Mouse (Mus musculus): ENCODE data around the gene Hrk.

The Hrk gene

DNA sequence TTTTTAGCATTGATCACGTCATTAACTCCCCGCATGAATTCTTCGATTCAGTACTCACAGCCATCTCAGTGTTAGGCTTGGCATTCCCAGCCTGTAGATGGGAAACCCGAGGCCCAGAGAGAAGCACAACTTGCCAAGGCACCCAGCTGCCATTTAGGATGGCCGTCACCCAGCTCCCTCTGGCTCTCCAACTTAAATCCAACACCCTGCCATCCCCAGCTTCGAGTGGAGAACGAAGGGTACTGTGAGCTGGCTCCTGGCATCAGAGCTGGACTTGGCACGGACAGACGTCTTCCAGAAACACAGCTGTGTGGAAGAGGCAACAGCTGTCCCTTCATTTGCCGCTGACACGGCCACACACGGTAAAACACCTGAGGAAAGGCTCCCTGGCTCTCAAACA, at the start of gene Hrk:
Gene Hrk (plus strand): TSS at position 68 of the 400 bp plus-strand sequence.
- no peak for DNase-seq (ENCODE audit: low spot score)

DNA sequence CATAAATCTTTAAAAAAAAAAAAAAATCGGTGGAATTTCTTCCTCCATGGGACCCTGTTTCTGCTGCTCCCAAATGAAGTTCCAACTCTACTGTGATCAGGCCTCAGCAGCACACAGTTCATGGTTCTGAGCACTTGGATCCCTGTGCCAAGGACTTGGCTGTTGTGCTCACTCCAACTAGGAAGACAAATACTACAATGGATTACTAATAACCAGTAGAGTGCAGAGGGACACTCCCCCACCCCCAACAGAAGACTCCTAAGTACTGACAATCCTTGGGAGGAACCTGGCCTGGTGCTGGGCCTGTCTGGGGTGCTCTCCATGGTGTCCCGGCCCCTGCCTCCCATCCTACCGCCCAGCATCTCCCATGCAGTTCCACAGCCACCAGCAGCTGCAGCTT, 46.1 kb upstream of the Hrk start:
- DNase-seq (ENCODE audit: low spot score), result no peak

DNA sequence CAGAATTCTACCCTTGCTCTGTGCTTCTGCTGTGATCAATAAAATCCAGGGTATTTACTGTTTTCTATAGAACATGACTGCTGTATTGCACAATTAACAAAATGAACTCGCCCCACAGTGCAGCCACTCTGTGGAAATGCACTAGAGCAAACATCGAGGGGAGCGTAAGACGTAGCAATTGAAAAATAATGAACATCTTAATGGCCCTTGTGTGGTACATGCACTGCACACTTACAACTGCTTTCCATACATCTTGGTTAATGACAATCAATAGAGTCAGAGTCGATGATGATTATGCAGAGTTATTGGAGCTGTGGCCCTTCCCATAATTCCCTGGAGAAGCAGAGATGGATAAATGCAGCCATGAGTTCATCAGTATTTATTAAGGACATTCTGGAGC, 45.5 kb upstream of the Hrk start:
- no peak for DNase-seq (ENCODE audit: low spot score)

DNA sequence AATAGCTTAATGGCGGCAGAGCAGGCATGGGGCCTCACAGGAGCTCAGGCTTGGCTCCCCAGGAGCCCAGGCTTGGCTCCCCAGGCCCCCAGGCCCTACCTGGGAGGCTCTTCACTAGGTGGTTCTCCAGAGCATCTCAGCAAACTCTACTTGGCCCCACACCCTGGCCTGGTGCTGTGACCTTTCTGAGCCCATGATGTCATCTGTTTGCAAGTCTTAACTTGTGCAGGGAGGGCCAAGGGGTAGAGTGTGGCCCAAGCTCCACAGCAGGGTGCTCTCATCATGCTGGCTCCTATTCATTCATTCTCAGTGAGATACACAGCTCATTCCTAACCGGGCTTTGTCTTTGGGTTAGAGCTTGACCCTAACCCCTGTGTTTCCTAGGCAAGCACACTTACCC, 43.8 kb upstream of the Hrk start:
- no peak for DNase-seq (ENCODE audit: low spot score)

DNA sequence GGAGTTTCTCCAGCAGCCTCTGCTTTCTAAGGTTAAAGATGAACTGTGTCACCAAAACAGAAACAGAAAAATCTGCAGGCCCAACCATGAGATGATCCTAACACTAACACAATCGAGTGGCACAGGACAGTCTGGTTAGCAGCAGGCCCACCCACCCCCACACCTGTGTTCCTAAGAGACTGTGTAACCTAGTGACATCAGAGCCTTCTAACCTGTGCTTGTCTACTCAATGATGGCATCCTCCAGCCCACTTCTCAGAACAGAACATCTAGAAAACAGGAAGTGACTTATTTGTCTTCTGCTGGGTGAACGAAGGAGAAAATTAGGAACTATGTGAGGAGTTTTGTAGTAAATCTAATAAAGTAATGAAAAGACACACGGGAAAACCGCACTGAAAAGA, 42.5 kb upstream of the Hrk start:
- DNase-seq (ENCODE audit: low spot score), result no peak

DNA sequence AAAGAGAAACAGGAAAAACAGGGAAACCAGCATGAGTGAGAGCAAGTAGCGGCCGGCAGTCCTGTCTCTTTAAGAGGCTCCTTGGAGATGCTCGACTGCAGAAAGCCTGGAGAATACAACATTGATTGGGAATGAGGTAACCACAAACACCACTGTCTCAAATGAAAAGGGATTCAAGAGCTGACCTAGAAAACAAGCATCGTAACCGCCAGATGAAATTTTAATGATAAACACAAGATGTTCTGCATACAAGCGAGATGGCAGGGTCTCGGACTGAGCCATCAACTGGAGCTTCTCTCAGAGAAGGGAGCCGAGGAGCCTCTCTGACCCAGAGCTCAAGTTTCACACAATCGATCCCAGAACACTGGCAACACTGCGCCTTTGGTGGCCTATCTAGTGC, 41.4 kb upstream of the Hrk start:
- no peak for DNase-seq (ENCODE audit: low spot score)

DNA sequence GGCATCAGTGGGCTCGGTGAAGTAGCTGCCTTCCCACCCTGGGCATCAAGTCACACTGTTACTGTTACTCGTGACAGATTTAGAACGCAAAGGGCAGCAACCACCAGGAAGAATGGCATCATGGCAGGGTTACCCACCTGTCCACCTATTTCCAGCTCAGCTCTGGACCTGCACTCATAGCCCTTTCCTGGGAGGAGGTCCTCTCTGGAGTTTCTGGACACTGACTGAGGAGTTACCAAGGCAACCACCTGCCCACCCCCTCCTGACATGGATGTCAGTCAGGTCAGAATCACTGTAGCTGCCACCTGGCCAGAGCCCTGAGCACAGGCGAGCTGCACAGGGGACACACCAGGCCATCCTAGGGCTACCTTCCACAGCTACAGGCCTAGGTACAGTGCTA, 37.8 kb upstream of the Hrk start:
- no peak for DNase-seq (ENCODE audit: low spot score)

DNA sequence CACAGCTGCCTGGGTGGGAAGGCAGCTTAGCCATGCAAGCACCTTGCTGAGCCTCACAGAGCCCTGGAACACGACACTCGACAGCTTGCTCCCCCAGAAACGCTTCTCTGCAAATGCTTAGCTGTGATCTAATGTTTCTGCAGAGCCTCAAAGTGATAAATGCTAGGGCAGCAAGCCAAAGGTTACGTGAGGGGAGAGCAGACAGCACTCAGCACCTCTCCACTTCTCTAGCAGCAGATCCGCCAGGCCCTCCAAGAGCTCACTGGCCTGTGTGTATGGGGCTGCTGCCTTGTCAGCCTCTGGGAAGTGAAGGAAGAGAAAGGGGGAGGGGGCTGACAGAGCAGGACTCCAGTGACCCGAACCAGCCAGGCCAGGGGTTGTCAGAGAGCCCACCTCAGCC, 36.2 kb upstream of the Hrk start:
- peak; percentile 17 for DNase-seq (ENCODE audit: low spot score)

DNA sequence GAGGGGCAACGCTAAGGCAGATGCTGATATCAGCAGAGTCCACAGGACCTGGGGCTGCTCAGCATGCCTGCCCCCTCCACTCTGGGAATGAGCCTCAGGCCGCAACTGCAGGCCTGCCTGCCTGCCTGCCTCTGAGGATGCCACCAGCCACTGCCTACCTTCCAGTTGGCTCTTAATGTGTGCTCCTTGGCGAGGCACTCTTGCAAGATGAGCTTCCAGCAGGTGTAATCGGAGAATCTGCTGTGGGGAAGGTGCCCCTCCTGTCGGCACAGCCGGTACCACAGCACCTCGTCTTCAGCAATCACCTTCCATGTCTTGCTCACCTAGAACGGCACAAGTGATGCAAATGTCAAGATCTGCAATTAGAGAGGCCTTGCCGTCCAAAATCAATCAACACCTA, 35.8 kb upstream of the Hrk start:
- no peak for DNase-seq (ENCODE audit: low spot score)

DNA sequence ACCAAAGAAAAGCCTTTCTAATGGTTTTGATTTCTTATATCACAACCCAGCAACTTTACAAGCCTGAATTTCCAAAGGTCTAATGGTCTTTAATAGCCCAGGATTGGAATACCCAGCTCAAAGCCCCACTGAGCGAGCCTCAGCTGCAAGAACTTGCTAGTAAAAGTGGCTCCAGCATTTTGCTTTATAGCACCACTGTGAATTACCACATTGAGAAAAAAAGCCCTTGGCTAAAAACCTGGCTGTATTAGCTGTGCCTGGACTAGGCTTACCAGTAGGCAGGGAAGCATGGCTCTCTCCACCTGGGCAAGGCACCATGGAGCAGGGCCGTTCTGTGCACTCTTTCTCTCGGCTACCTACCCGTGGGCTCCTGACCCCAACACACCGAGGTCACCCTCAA, 28.1 kb upstream of the Hrk start:
- DNase-seq (ENCODE audit: low spot score), result no peak

DNA sequence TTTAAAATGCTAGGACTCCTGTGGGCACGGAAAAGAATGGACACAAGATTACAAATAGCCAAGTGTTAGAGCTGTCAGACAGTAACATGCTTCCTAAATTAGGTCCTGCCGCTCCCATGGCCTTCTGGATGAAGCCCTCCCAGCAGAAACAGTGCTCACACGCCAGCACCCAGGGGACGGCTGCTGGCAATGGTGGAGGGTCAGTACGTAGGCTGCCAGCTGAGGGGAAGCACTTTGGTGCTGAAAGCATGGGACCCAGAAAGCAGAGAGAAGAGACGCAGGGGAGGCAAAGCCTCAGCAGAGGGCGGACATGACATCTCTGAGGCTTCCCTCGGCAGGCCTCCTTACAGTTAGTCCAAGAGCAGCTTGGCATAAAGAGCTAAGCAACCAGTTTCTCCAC, 24.8 kb upstream of the Hrk start:
- DNase-seq (ENCODE audit: low spot score), result no peak

DNA sequence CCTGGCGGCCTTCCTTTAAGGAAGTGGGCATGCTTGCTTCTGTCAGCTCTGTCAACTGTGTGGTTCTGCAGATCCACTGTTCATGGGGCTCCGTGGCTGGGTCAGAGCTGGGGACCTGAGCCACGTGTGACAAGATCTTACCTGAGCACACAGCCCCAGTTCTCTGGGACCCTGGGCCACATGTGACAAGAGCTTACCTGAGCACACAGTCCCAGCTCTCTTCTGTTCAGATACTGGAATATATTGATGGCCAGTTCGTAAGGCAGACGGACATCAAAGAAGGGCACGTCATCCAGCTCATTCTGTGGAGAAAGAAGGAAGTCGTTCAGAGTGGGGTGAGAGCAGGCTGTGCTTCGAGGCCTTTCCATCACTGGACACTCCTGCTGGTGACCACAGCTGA, 22.0 kb upstream of the Hrk start:
- no peak for DNase-seq (ENCODE audit: low spot score)

DNA sequence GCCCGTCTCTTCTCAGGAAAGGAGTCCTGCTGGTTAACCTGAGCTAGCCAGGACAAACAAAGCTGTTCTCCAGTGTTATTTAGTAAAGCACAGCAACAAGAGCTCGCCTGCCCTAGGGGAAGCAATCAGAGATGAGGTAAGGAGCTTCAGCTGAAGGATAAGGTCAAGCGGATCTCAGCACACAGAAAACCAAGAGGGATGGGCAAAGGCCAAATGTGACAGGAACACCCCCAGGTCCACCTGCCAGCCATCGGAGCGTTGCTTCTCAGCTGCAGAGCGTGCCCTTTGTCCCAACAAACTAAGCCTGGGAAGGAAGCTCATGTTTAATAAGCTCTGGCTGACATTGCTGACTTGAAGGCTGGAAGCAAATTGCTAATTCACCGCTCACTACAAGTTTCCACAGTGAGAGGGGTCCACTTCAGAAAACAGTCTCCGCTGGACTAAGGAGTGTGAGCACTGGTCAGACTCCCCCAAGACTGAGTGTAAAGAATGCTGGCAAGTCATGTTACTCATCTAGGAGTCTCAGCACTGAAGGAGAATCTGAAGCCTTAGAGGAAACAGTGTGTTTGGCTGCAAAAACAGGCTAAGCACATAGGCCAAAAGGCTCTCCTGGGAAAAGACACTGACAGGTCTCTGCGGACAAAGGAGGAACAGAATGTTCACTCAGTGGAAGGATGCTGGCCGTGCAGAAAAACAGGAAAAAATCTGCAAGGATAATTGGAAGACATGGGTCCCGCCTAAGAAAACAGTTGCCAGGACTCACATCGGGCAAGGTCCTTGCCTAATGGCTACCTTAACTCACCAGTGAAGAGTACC, 21.0 kb upstream of the Hrk start:
- DNase-seq (ENCODE audit: low spot score), result peak; percentile 53

DNA sequence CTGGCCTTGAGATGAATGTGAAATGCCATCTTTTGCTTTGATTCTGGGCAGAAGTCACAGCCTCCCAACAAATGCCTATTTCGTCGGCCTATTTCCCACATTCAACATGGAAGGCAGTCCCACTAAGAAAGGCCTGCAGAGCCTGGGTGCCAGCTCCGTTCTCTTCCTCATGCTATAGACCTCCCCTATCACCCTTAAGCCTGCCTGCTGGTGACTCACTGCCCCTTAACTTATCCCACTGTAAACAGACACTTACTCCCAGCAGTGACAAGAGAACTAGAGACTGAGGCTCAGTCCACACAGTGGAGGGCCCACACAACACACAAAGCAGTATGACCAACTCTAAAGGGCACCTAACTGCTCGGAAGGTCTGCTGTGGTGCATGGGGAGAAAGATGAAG, 20.1 kb upstream of the Hrk start:
- no peak for DNase-seq (ENCODE audit: low spot score)

DNA sequence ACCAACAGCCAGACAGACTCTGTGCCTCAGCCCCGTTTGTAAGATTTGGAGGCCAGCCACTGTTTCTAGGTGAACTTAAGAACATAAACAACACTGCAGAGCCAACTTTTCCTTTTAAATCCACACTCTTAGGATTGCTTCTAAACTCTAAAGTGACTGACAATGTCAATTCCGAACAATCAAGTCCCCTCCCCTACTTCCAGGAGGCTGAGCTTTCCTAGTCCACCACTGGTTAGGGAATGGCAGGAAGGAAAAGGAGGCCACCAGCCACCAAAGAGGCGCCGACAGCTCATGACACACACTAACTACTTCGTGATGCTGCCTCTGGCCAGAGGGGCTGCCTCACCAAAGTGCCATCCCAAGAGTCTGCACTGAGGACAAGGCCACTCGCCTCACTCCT, 19.7 kb upstream of the Hrk start:
- no peak for DNase-seq (ENCODE audit: low spot score)

DNA sequence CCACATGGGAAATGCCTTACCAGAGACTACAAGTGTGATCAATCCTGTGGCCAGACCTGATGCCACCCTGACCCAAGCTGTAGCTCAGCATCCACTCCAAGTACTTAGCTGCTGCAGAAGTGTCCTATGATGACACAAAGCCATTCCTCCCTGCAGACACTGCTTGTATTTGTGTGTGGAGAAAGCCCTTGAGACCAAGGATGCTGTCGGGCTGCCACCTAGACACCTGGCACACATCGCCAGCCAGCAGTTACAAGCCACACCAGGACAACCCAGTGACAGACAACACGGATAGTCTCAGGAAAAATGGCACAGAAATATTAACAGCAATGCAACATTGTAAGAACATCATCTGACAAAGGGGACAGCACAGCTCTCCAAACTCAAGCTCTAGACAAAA, 19.0 kb upstream of the Hrk start:
- no peak for DNase-seq (ENCODE audit: low spot score)

DNA sequence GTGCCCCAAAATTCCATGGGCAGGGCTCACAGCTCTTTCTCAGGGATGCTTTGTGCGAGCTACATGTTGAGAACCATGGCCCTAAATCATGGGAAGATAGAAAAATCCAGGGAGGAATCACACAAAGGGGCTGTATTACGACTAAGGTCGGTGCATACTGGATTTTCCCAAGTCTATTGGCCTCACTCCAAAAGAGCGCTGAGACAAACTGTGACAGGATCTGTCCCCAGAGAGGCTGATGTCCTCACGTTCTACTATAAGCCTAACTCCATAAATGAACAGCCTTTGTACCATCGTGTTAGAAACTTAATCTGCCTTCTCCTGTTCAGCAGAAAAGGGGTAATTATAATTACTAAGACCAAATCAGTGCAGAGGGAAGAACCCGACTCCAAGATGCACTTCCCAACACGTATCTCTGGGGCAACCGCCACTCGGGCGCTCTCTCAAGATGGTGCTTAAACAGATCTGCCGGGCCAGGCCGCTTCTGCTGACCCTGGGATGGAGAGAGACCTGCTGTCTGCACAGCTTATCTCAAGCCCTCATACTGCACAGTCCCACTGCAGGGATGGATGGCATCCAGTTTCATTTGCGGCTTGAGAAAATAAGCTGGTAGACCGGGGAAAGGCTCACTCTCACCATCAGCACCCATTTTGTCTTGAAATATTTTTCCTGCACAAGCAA, 18.3 kb upstream of the Hrk start:
- no peak for DNase-seq (ENCODE audit: low spot score)

DNA sequence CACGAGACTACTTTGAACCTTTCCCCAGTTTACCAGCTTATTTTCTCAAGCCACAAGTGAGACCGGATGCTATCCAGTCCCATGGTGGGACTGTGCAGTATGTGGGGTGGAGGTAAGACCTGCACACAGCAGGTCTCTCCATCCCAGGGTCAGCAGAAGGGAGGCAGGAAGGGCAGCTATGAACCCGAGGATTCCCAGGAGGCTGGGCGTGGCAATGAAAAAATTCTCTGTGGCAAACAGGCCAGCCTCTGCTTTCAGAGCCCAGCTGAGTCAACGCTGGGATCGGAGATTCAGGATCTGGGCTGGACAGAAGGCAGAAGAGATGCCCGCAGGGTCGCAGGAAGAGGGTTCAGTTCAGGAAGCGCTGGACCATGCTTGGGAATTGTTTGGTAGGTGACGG, 17.2 kb upstream of the Hrk start:
- no peak for DNase-seq (ENCODE audit: low spot score)

DNA sequence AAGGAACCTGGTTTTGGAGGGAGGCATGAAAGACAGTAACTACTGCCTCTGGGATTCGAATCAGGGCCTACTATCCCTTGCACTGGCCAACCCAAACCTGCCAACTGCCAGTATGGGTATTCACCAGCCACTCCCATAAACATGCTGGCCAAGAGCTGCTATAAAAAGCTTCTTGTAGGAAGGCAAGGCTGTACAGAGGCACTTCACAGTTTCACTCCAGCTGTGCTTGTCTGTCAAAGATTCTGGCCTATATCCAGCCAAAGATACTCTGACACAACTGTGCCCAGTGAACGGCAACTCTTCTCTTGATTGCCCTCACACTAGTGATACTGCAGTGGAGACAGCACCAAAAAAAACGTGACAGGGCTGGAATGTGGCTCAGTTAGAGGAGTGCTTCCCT, 14.7 kb upstream of the Hrk start:
- no peak for DNase-seq (ENCODE audit: low spot score)

DNA sequence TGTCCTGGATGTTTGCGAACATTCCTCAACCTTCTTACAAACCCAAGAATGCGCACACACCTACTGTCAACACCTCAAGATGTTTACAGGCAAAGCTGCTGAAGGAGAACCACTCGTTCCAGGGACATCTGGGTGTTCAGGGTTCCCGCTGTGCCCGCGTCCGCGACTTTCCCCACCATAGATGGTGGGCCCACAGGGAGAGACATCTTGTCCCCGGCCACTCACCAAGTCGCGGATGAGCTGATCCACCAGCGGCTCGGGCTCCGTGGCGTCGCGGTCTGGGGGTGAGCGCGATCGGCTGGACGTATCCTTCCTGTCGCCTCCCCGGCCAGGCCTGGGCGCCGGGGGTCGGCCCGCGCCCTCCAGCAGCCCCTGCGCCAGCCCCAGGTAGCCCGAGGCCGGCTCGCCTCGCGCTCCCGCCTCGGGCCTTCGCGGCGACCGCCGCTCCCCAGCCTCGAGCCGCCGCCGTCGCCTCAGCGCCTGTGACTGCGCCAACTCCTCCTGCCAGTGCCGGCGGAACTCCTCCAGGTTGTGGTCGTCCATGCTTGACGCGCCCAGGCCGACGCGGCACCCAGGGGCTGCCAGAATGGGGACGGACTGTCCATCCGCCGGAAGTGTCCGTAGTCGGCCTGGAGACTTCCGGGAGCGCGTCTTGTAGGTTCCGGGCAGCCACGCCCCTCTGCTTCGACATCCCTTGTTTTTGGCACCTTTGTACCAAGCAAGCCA, 9.4 kb upstream of the Hrk start, which contains the start of gene Fbxw8:
Gene Fbxw8 (minus strand): TSS at position 626 of the 726 bp plus-strand sequence.
- DNase-seq (ENCODE audit: low spot score), result peak; percentile 80

DNA sequence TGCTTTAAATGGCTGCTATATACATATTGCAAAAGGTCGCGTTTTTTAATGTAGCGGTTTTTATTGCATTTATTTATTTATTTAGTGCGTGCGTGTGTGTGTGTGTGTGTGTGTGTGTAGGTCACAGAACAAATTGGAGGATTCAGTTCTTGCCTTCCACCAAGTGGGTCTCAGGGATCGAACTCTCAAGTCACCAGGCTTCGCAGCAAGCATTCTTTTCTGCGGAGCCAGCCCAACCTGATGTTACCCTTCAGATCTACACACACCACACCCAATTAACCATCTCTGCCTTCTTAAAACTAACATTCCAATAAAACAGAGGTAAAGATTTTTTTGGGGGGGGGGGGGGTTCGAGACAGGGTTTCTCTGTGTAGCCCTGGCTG, 8.9 kb upstream of the Hrk start:
- DNase-seq (ENCODE audit: low spot score), result no peak

DNA sequence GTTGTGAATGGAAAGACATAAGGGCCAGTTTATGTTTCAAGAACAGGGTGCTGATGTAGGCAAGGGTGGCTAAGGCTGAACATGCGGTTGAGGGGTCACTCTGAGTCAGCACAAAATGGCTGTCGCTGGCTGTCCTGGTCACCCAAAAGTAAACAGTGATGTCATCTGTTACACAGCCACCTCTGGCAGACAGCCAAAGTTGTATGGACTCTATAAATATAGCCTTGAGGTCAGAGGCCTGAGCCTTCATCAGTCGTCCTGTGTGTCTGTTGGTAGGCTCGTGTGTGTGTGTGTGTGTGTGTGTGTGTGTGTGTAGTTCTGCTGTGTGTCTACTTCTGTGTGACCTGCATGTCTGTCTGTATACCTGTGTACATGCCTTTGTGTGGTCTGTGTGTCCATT, 7.5 kb upstream of the Hrk start:
- peak; percentile 79 for DNase-seq (ENCODE audit: low spot score)

DNA sequence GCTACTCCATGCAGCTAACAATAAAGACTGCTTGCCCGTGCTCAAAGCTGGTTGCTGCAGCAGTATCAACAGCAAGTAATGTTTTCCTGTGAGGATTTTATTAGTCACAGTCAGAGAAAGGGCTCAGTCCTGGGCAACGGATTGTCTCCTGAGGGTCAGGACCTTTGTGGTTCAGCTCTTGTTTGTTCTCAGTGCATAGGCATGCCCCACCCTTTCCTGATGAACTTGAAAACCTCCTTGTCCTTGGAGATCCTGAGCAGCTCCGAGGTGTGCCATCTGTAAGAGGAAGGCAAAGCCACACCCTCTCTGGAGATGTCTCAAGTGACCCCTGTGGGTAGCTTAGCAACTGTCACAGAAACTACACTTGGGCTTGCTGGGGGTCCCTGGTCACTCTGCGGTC, 3.8 kb upstream of the Hrk start:
- no peak for DNase-seq (ENCODE audit: low spot score)
